Mouse (Mus musculus) ovary, postnatal 10 days (tissue): ENCODE data around the gene Paqr7.
A peak's percentile ranks its signal among the peaks of the same experiment; 100 is the strongest.
"Not testable (repeated sequence)": the region's sequence is repeated elsewhere in the genome, so short reads cannot be mapped to it uniquely, and the experiment has no call there.

ENCODE experiments used
- DNase-seq: peaks from one replicate; pipeline ENCODE4 v3.0.0; 2022; ENCODE audit warnings: low spot score

Paqr7 gene

GRCm38 (mm10) chr4:134473764-134474163 is 22.7 kb upstream of the Paqr7 start:
- no peak for DNase-seq

GRCm38 (mm10) chr4:134474240-134474639 is 22.3 kb upstream of the Paqr7 start:
- DNase-seq: no peak

- no peak for DNase-seq
Observed at GRCm38 (mm10) chr4:134476899-134477298, 19.6 kb upstream of the Paqr7 start.

GRCm38 (mm10) chr4:134478031-134478430 is 18.5 kb upstream of the Paqr7 start:
- DNase-seq: peak; percentile 96

GRCm38 (mm10) chr4:134479839-134480238 is 16.7 kb upstream of the Paqr7 start:
- no peak for DNase-seq

GRCm38 (mm10) chr4:134480864-134481263 is 15.6 kb upstream of the Paqr7 start:
- peak; percentile 58 for DNase-seq

GRCm38 (mm10) chr4:134481270-134481669 is 15.2 kb upstream of the Paqr7 start:
- no peak for DNase-seq

- DNase-seq: no peak
Observed at GRCm38 (mm10) chr4:134482442-134482841, 14.1 kb upstream of the Paqr7 start.

GRCm38 (mm10) chr4:134483078-134483688 is 13.3 kb upstream of the Paqr7 start:
- DNase-seq: no peak

GRCm38 (mm10) chr4:134483696-134484095 is 12.8 kb upstream of the Paqr7 start:
- no peak for DNase-seq

- DNase-seq: no peak
Observed at GRCm38 (mm10) chr4:134484231-134484630, 12.3 kb upstream of the Paqr7 start.

- DNase-seq: no peak
Observed at GRCm38 (mm10) chr4:134485151-134485900, 11.2 kb upstream of the Paqr7 start.

- DNase-seq: no peak
Observed at GRCm38 (mm10) chr4:134488211-134488610, 8.3 kb upstream of the Paqr7 start.

- no peak for DNase-seq
Observed at GRCm38 (mm10) chr4:134489986-134490665, 6.4 kb upstream of the Paqr7 start.

GRCm38 (mm10) chr4:134491716-134492115 is 4.8 kb upstream of the Paqr7 start:
- no peak for DNase-seq

GRCm38 (mm10) chr4:134494161-134494560 is 2.3 kb upstream of the Paqr7 start:
- not testable (repeated sequence) for DNase-seq

- DNase-seq: no peak
Observed at GRCm38 (mm10) chr4:134494780-134495545, 1.5 kb upstream of the Paqr7 start.

GRCm38 (mm10) chr4:134495546-134495923 is 962 bp upstream of the Paqr7 start:
- DNase-seq: no peak

- DNase-seq: no peak
Observed at GRCm38 (mm10) chr4:134497223-134497622, 726 bp downstream of the Paqr7 start.

GRCm38 (mm10) chr4:134497986-134498731 is 1.7 kb downstream of the Paqr7 start:
- no peak for DNase-seq

GRCm38 (mm10) chr4:134498983-134499382 is 2.5 kb downstream of the Paqr7 start:
- not testable (repeated sequence) for DNase-seq

- DNase-seq: no peak
Observed at GRCm38 (mm10) chr4:134501095-134501494, 4.6 kb downstream of the Paqr7 start.
